Mouse (Mus musculus): ENCODE data around the gene Sumf1.

DNA sequence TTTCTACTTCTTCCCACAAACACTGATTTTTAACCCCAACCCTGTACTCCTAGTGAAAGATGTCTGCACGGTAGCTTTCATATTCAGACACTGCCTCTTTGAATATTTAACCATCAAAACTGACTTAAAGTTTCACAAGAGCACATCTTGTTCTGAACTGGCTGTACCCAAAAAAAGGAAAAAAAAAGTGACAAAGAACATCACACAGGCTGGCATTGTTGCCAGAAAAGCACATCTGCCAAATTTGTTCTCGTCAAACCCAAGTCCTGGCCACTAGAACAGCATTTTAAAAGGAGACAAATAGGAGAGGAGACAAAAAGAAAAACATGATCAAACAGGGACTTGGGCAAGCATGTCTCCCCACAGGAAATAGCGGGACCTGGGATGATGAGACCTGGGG, 91.9 kb downstream of the Sumf1 start:
- TF ChIP-seq CTCF (IDR thresholded peaks at IDR 0.05) (no peak), POLR2A (IDR thresholded peaks at IDR 0.05; ENCODE audit: insufficient read depth, low read depth, low read length) (no peak)
